10 mouse cellular contexts compared by ENCODE assay signal in the genomic region with DNA sequence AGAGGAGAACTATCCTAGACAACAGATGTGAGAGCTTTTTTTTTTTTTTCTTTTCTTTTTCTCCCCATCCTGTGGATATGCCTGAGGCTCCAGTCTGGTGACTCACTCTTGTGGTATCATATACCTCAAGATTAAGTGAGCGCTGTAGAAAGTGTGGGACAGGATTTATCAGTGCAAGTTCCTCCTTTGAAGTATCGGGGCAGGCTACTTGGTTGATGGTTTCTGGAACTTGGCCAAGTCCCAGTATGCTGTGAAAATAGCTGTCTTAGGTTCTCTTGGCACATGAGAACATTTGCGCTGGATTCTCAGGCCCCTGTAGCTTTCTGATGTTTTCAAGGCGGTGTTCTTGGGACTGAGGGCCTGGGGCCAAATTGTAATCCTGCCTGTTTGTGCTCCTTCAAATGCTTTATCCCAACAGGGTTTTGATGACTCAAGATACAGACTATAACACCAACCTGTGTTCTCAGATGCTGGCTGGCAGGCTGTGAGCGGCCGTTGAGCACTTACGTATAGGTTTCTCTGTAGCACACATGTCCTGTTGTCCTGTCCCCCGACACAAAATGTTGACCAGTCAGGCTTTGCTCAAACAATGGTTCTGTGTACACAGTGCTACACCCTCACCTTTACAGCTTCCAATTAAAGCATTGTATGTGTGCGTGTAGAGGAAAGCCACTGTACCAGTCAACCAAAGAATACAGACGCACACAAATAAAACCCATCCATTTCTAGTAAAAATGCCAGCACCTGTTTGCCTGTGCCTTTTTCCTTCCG.
A peak's percentile ranks its signal among the peaks of the same experiment; 100 is the strongest.
DNase-seq lines count a peak whose midpoint lies in the region; ATAC-seq and TF ChIP-seq lines count a peak whose summit lies in the region.
"Had no signal": no experiment of that assay in that cellular context is flagged by ENCODE, and none has a peak within 500 bp of the region (broad histone marks: within the 10 kb centered on the region; RNA-seq: fewer than 3 reads in every experiment).

No protein-coding gene starts in this region.

- peak; percentile 16 for TF ChIP-seq EP300 in stomach, postnatal 0 days (optimal IDR thresholded peaks at IDR 0.05)

- no peak overlapping the region for H3K4me2 ChIP-seq in heart, embryonic 12.5 days
- H3K4me2 ChIP-seq in midbrain, embryonic 14.5 days (ENCODE audit: low read length), result no peak overlapping the region
- H3K4me2 ChIP-seq in midbrain, embryonic 16.5 days (ENCODE audit: low read length), result no peak overlapping the region
- no peak overlapping the region for H3K4me2 ChIP-seq in intestine, embryonic 14.5 days (ENCODE audit: low read length)
- no peak overlapping the region; the same call in 1 of the 2 replicates for H3K4me2 ChIP-seq in stomach, postnatal 0 days (replicated peaks; ENCODE audit: low read depth)
- H3K4me2 ChIP-seq: midbrain, embryonic 13.5 days had no signal

- peak; percentile 81 for ATAC-seq in heart, embryonic 12.5 days (ENCODE audit: insufficient number of reproducible peaks, low FRiP score)
- ATAC-seq in midbrain, embryonic 14.5 days (ENCODE audit: low FRiP score, low TSS enrichment), result no peak
- ATAC-seq in midbrain, embryonic 16.5 days, result no peak
- peak; percentile 93 for ATAC-seq in intestine, embryonic 14.5 days (replicated peaks; ENCODE audit: low FRiP score, low TSS enrichment, low read depth)
- peak; percentile 70 for ATAC-seq in stomach, postnatal 0 days (ENCODE audit: low FRiP score, low TSS enrichment)
- ATAC-seq: midbrain, embryonic 13.5 days had no signal

- no peaks in the 10 kb centered on the region for H3K36me3 ChIP-seq in heart, embryonic 12.5 days
- H3K36me3 ChIP-seq in midbrain, embryonic 14.5 days (ENCODE audit: control insufficient read depth, insufficient read depth, low read length), result no peaks in the 10 kb centered on the region
- no peaks in the 10 kb centered on the region for H3K36me3 ChIP-seq in midbrain, embryonic 16.5 days (ENCODE audit: control insufficient read depth, insufficient read depth, low read length)
- no peaks in the 10 kb centered on the region for H3K36me3 ChIP-seq in intestine, embryonic 14.5 days (ENCODE audit: control insufficient read depth, insufficient read depth, low read length)
- no peaks in the 10 kb centered on the region for H3K36me3 ChIP-seq in stomach, postnatal 0 days (ENCODE audit: control insufficient read depth, insufficient read depth, low read length)
- H3K36me3 ChIP-seq: midbrain, embryonic 13.5 days had no signal

- WGBS in heart, embryonic 12.5 days, result 57% methylated on average over 11 of the region's 11 CpGs
- 82% methylated on average over 11 of the region's 11 CpGs for WGBS in midbrain, embryonic 14.5 days
- WGBS in midbrain, embryonic 16.5 days, result 69% methylated on average over 11 of the region's 11 CpGs
- 53% methylated on average over 11 of the region's 11 CpGs for WGBS in intestine, embryonic 14.5 days
- WGBS in stomach, postnatal 0 days, result 36% methylated on average over 11 of the region's 11 CpGs

- no peak overlapping the region for H3K4me3 ChIP-seq in heart, embryonic 12.5 days
- no peak overlapping the region for H3K4me3 ChIP-seq in midbrain, embryonic 14.5 days (replicated peaks; ENCODE audit: low read depth, low read length)
- H3K4me3 ChIP-seq in midbrain, embryonic 16.5 days (ENCODE audit: low read depth, low read length), result no peak overlapping the region
- H3K4me3 ChIP-seq in intestine, embryonic 14.5 days (ENCODE audit: low read depth, low read length), result no peak overlapping the region
- no peak overlapping the region for H3K4me3 ChIP-seq in stomach, postnatal 0 days (ENCODE audit: low read depth, low read length)
- H3K4me3 ChIP-seq: midbrain, embryonic 13.5 days had no signal

- no peaks in the 10 kb centered on the region for H3K9me3 ChIP-seq in heart, embryonic 12.5 days (replicated peaks)
- H3K9me3 ChIP-seq in midbrain, embryonic 14.5 days (ENCODE audit: control insufficient read depth, low read length), result no peaks in the 10 kb centered on the region
- no peaks in the 10 kb centered on the region for H3K9me3 ChIP-seq in midbrain, embryonic 16.5 days (replicated peaks; ENCODE audit: control insufficient read depth, low read length, poor library complexity, severe bottlenecking)
- H3K9me3 ChIP-seq in intestine, embryonic 14.5 days (ENCODE audit: control insufficient read depth, low read length), result no peaks in the 10 kb centered on the region
- H3K9me3 ChIP-seq in stomach, postnatal 0 days (ENCODE audit: control insufficient read depth, low read length), result no peaks in the 10 kb centered on the region
- H3K9me3 ChIP-seq: midbrain, embryonic 13.5 days had no signal

- intact Hi-C loops in heart, postnatal 14 days (cut with DNase I), result no loop called here

- H3K27me3 ChIP-seq in heart, embryonic 12.5 days (replicated peaks), result no peaks in the 10 kb centered on the region
- H3K27me3 ChIP-seq in midbrain, embryonic 14.5 days (ENCODE audit: control insufficient read depth, insufficient read depth, low read length), result no peaks in the 10 kb centered on the region
- H3K27me3 ChIP-seq in midbrain, embryonic 16.5 days (ENCODE audit: control insufficient read depth, insufficient read depth, low read depth, low read length), result no peaks in the 10 kb centered on the region
- no peaks in the 10 kb centered on the region for H3K27me3 ChIP-seq in intestine, embryonic 14.5 days (replicated peaks; ENCODE audit: control insufficient read depth, insufficient read depth, low read length)
- H3K27me3 ChIP-seq in stomach, postnatal 0 days (ENCODE audit: control insufficient read depth, insufficient read depth, low read length), result no peaks in the 10 kb centered on the region
- H3K27me3 ChIP-seq: midbrain, embryonic 13.5 days had no signal

- peak overlapping the region; percentile 82 for H3K27ac ChIP-seq in heart, embryonic 12.5 days (ENCODE audit: poor library complexity, severe bottlenecking)
- H3K27ac ChIP-seq in midbrain, embryonic 14.5 days (replicated peaks; ENCODE audit: low read depth, low read length), result no peak overlapping the region
- H3K27ac ChIP-seq in midbrain, embryonic 16.5 days (ENCODE audit: low read length), result no peak overlapping the region
- H3K27ac ChIP-seq in intestine, embryonic 14.5 days (ENCODE audit: low read depth), result no peak overlapping the region
- H3K27ac ChIP-seq in stomach, postnatal 0 days (replicated peaks), result peak overlapping the region; percentile 18; the same call in 1 of the 2 replicates
- H3K27ac ChIP-seq: midbrain, embryonic 13.5 days had no signal

- H3K9ac ChIP-seq in heart, embryonic 12.5 days, result no peak overlapping the region; the same call in 1 of the 2 replicates
- no peak overlapping the region for H3K9ac ChIP-seq in midbrain, embryonic 14.5 days (replicated peaks; ENCODE audit: low read length)
- H3K9ac ChIP-seq in midbrain, embryonic 16.5 days (ENCODE audit: low read depth, low read length), result no peak overlapping the region
- H3K9ac ChIP-seq in intestine, embryonic 14.5 days (ENCODE audit: low read length), result no peak overlapping the region
- no peak overlapping the region for H3K9ac ChIP-seq in stomach, postnatal 0 days (ENCODE audit: low read length)
- H3K9ac ChIP-seq: midbrain, embryonic 13.5 days had no signal

- DNase-seq in heart, postnatal 14 days, result no peak
- peak; percentile 57 for DNase-seq in midbrain, embryonic 14.5 days
- peak; percentile 69 for DNase-seq in intestine, embryonic 14.5 days (ENCODE audit: low spot score)
- peak; percentile 57 for DNase-seq in stomach, postnatal 0 days (ENCODE audit: low spot score)
- DNase-seq in cerebellum, postnatal 25 days, result no peak
- no peak for DNase-seq in thymus, postnatal 0 days (ENCODE audit: low spot score)
- DNase-seq: kidney, adult 8-10 months had no signal

- no peak for TF ChIP-seq CTCF in stomach, postnatal 0 days (IDR thresholded peaks at IDR 0.05; ENCODE audit: low read depth)

- H3K4me1 ChIP-seq in heart, embryonic 12.5 days (replicated peaks), result peaks cover 33% of the 10 kb centered on the region
- H3K4me1 ChIP-seq in midbrain, embryonic 14.5 days (ENCODE audit: control insufficient read depth, insufficient read depth, low read length), result 0 out of 2 replicates have a peak, but pooled peaks cover 3% of the 10 kb centered on the region
- peaks cover 13% of the 10 kb centered on the region for H3K4me1 ChIP-seq in midbrain, embryonic 16.5 days (ENCODE audit: control insufficient read depth, insufficient read depth, low read length)
- H3K4me1 ChIP-seq in intestine, embryonic 14.5 days (replicated peaks; ENCODE audit: control insufficient read depth, insufficient read depth, low read length), result peaks cover 12% of the 10 kb centered on the region
- H3K4me1 ChIP-seq in stomach, postnatal 0 days (replicated peaks; ENCODE audit: control insufficient read depth, insufficient read depth), result no peaks in the 10 kb centered on the region; the same call in 1 of the 2 replicates

Comparison
In these comparisons a context has a peak if more than half of its experiments do, and no peak if none do; other contexts are left out.
1. ATAC-seq: peak in heart, embryonic 12.5 days (single experiment), intestine, embryonic 14.5 days (single experiment) and stomach, postnatal 0 days (single experiment); none in midbrain, embryonic 14.5 days (single experiment) and midbrain, embryonic 16.5 days (single experiment).
2. H3K27ac ChIP-seq: peak in heart, embryonic 12.5 days (single experiment) and stomach, postnatal 0 days (single experiment); none in midbrain, embryonic 14.5 days (single experiment), midbrain, embryonic 16.5 days (single experiment) and intestine, embryonic 14.5 days (single experiment).
3. DNase-seq: peak in midbrain, embryonic 14.5 days (single experiment), intestine, embryonic 14.5 days (single experiment) and stomach, postnatal 0 days (single experiment); none in heart, postnatal 14 days (0 of 2), cerebellum, postnatal 25 days (0 of 2) and thymus, postnatal 0 days (single experiment).